Mouse (Mus musculus) embryonic fibroblast, embryonic 13.5 days (primary cell): ENCODE measurements around the gene Foxj1. TPM values are rescaled to one million over a fixed set of nuclear protein-coding genes. Genes with fewer than 3 reads are reported as not detected.

Experiments
- H3K27ac ChIP-seq: 2 replicates; pipeline ENCODE4 v1.5.1; 2012; ENCODE audit warnings: low read length, control low read depth, inconsistent platforms; ENCODE audit not compliant: insufficient read depth
- H3K4me1 ChIP-seq: 2 replicates; pipeline ENCODE4 v1.6.1; 2011; ENCODE audit warnings: low read length; ENCODE audit not compliant: control insufficient read depth, insufficient read depth
- H3K4me3 ChIP-seq: 2 replicates; pipeline ENCODE4 v1.5.1; 2011; ENCODE audit warnings: mild to moderate bottlenecking, control low read depth, low read length; ENCODE audit not compliant: insufficient read depth
- CTCF ChIP-seq: IDR thresholded peaks from 2 replicates; pipeline ENCODE4 v1.5.1; 2011; ENCODE audit warnings: mild to moderate bottlenecking, control low read depth, low read length, moderate library complexity, borderline replicate concordance; ENCODE audit not compliant: insufficient read depth
- POLR2A ChIP-seq: IDR thresholded peaks from 2 replicates; pipeline ENCODE4 v1.6.1; 2011; ENCODE audit warnings: low read depth, mild to moderate bottlenecking, control low read depth, low read length, moderate library complexity
- polyA plus RNA-seq: library from polyadenylated mRNA; stranded (reverse); fragments of >200 nt; gene quantifications from 2 replicates; pipeline ENCODE4 v1.2.4, GENCODE M21; 2011; ENCODE audit warnings: low read depth; ENCODE audit not compliant: missing spikeins, insufficient read length

Foxj1 gene
- polyA plus RNA-seq, 1 experiment = 0.98 TPM

DNA sequence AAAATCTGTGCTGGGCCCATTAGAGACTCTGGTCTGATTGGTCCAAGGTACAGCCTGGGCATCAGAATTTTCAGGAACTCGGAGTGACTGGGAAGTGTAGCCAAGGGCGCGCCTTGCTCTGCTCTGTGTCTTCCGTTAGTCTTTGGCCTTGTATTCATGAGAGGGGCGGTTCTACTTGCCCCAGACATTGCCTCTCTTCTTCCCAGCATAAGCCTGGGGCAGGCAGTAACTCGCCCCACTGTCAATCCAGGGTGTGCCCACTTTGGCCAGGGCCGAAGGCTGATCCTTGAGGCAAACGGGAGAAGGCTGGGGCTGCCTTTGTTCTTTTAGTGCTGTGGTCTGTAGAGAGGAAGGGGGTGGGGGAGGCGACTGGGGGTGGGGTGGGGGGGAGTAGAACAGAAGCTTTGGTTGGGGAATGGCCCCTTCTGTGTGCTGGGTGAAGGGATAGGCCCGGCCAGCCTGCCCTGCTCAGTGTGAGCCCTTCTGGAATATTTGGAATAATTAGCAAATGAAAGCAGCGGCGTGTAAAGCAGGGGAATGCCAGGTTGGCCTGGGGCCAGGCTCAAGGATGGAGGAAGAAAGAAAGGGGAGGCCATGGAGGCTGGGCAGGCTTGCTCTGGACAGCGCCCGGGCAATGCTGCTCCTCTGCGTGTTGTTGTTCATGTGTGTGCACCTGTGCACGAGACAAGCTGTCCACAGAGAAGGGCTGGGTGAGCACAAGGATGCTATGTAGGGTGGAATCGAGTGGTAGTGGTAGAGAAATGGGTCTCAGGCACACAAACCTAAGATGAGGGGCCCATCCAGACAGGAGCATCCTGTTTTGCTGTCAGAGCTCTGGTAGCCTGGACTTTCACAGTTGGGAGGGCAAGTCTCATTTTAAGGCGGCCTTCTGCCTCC lies 5.6 kb downstream of the Foxj1 start:
- Histone ChIP-seq H3K4me3 (no peak overlapping the region), H3K27ac (no peak overlapping the region), H3K4me1 (no peaks in the 10 kb centered on the region)
- TF ChIP-seq CTCF (no peak), POLR2A (no peak)

DNA sequence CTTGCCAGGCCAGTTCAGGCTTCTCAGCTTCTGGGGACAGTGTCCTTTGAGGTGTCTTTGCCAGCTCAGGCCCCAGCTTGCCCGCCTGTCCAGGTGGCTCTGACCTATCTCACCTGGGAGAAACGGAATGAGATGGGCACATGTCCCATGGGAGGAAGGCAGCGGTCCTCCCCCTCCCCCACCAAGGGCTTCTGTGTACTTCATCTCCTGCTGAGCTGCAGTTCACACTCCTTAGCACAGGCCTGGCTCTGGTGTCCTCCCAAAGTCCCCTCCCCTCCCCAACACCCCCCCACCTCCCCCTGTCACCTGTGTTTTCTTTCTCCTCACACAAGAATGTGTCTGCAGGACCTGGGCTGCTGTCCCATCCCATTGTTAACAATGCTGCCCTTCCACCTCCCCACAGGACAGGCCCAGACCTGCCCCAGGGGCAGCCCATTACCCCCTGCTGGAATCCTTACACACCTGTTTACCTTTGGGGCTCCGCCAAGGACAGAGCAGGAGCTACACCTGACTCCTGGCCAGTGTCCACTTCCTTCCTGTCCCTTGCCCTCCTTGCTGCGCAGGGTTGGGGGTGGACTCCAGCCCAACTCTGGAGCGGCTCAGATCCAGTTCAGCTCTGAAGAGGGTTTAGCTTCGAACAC lies 8.1 kb downstream of the Foxj1 start:
- Histone ChIP-seq H3K4me3 (no peak overlapping the region), H3K4me1 (no peaks in the 10 kb centered on the region), H3K27ac (no peak overlapping the region)
- TF ChIP-seq CTCF = no peak
- no peak for TF ChIP-seq POLR2A

GRCm38 (mm10) chr11:116318719-116319659 lies 16.2 kb downstream of the Foxj1 start:
- Histone ChIP-seq H3K4me1 (peaks cover 5% of the 10 kb centered on the region; the same call in 1 of the 2 replicates), H3K4me3 (peak overlapping the region; percentile 32), H3K27ac (no peak overlapping the region)
- TF ChIP-seq CTCF = peak; percentile 96
- 0 out of 2 replicates have a peak, but pooled peaks have one; percentile 7 for TF ChIP-seq POLR2A

GRCm38 (mm10) chr11:116312359-116312758 lies 22.8 kb downstream of the Foxj1 start:
- no peak for TF ChIP-seq POLR2A
- TF ChIP-seq CTCF = no peak
- Histone ChIP-seq H3K4me1 (no peaks in the 10 kb centered on the region), H3K4me3 (no peak overlapping the region), H3K27ac (no peak overlapping the region)

- H3K4me3 ChIP-seq = no peak overlapping the region
- H3K27ac ChIP-seq = no peak overlapping the region
Measured at GRCm38 (mm10) chr11:116311169-116311568, 24.0 kb downstream of the Foxj1 start.

DNA sequence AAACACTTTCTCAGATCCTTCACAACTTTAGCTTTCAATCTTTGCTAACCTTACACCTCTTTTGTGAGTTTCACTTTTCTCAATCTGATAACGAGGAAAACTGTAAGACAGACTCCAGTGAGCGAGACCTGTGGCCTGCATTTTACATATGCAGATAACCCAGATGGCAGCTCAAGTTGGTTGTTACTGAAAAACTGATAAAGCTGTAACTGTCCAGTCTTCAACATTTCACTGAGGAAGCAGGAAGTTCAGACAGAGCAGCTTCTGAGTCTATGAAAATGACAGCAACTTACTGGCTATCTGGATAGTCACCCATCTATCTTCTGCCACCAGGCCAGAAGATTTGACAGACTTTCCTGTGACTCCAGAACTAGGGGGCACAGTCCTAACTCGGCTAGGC lies 25.6 kb downstream of the Foxj1 start:
- Histone ChIP-seq H3K27ac (no peak overlapping the region), H3K4me3 (no peak overlapping the region), H3K4me1 (no peaks in the 10 kb centered on the region)
- TF ChIP-seq POLR2A (no peak), CTCF (no peak)

More at GRCm38 (mm10) chr11:116311169-116311568, 24.0 kb downstream of the Foxj1 start:
- no peak for TF ChIP-seq POLR2A
- TF ChIP-seq CTCF = no peak
- no peaks in the 10 kb centered on the region for H3K4me1 ChIP-seq

- TF ChIP-seq POLR2A = no peak
- no peak for TF ChIP-seq CTCF
- no peaks in the 10 kb centered on the region for H3K4me1 ChIP-seq
- no peak overlapping the region for H3K27ac ChIP-seq
- no peak overlapping the region for H3K4me3 ChIP-seq
Measured at GRCm38 (mm10) chr11:116307762-116308531, 27.3 kb downstream of the Foxj1 start.

- Histone ChIP-seq H3K4me1 (no peaks in the 10 kb centered on the region), H3K4me3 (peak within 1 kb of the TSS; percentile 91), H3K27ac (no peak within 1 kb of the TSS)
- no peak for TF ChIP-seq POLR2A
Measured at GRCm38 (mm10) chr11:116307019-116307725, 28.0 kb downstream of the Foxj1 start, which contains the start of gene Exoc7. Gene Exoc7, minus strand, starts transcription at chr11:116307233.
